Mouse (Mus musculus): Measurements from ENCODE around the gene Epha8. TPM values are rescaled to one million over a fixed set of nuclear protein-coding genes. Genes with fewer than 3 reads are reported as not detected.

Gene Epha8
- polyA plus RNA-seq, 1 experiment from 2014 or later = 0.52 TPM

- peaks cover 10% of the 10 kb centered on the region; the same call in 1 of the 2 replicates for H3K27me3 ChIP-seq (ENCODE audit: control insufficient read depth, insufficient read depth, low read length)
- no peak overlapping the region for H3K4me2 ChIP-seq (replicated peaks; ENCODE audit: low read depth, low read length)
- no peak overlapping the region for H3K27ac ChIP-seq (ENCODE audit: low read length)
- no peak for ATAC-seq (ENCODE audit: insufficient number of reproducible peaks, insufficient read depth, low FRiP score, low read depth)
- no peak overlapping the region for H3K9ac ChIP-seq (replicated peaks; ENCODE audit: low read depth, low read length)
- 17% methylated on average over 15 of the region's 15 CpGs for WGBS
- H3K9me3 ChIP-seq (ENCODE audit: control insufficient read depth, low read depth, low read length) = no peaks in the 10 kb centered on the region
- no peak overlapping the region for H3K4me3 ChIP-seq (ENCODE audit: low read depth, low read length)
- no peaks in the 10 kb centered on the region for H3K36me3 ChIP-seq (ENCODE audit: control insufficient read depth, insufficient read depth, low read length)
- peaks cover 19% of the 10 kb centered on the region for H3K4me1 ChIP-seq (ENCODE audit: control insufficient read depth, insufficient read depth, low read length)
Observed at GRCm38 (mm10) chr4:136964990-136965421, 8.4 kb upstream of the Epha8 start.

GRCm38 (mm10) chr4:136962447-136962846 is 5.8 kb upstream of the Epha8 start:
- H3K9ac ChIP-seq (replicated peaks; ENCODE audit: low read depth, low read length) = no peak overlapping the region
- H3K4me2 ChIP-seq (replicated peaks; ENCODE audit: low read depth, low read length) = no peak overlapping the region
- 64% methylated on average over 4 of the region's 4 CpGs for WGBS
- H3K27me3 ChIP-seq (ENCODE audit: control insufficient read depth, insufficient read depth, low read length) = peaks cover 15% of the 10 kb centered on the region
- no peak for ATAC-seq (ENCODE audit: insufficient number of reproducible peaks, insufficient read depth, low FRiP score, low read depth)
- no peaks in the 10 kb centered on the region for H3K36me3 ChIP-seq (ENCODE audit: control insufficient read depth, insufficient read depth, low read length)
- no peak overlapping the region for H3K27ac ChIP-seq (ENCODE audit: low read length)
- H3K4me1 ChIP-seq (ENCODE audit: control insufficient read depth, insufficient read depth, low read length) = peaks cover 19% of the 10 kb centered on the region
- no peak overlapping the region for H3K4me3 ChIP-seq (ENCODE audit: low read depth, low read length)
- H3K9me3 ChIP-seq (ENCODE audit: control insufficient read depth, low read depth, low read length) = no peaks in the 10 kb centered on the region

GRCm38 (mm10) chr4:136961642-136962285 is 5.1 kb upstream of the Epha8 start:
- no peaks in the 10 kb centered on the region for H3K36me3 ChIP-seq (ENCODE audit: control insufficient read depth, insufficient read depth, low read length)
- no peak overlapping the region for H3K4me2 ChIP-seq (replicated peaks; ENCODE audit: low read depth, low read length)
- peaks cover 19% of the 10 kb centered on the region for H3K4me1 ChIP-seq (ENCODE audit: control insufficient read depth, insufficient read depth, low read length)
- no peak overlapping the region for H3K9ac ChIP-seq (replicated peaks; ENCODE audit: low read depth, low read length)
- no peaks in the 10 kb centered on the region for H3K9me3 ChIP-seq (ENCODE audit: control insufficient read depth, low read depth, low read length)
- H3K4me3 ChIP-seq (ENCODE audit: low read depth, low read length) = no peak overlapping the region
- 19% methylated on average over 4 of the region's 4 CpGs for WGBS
- H3K27ac ChIP-seq (ENCODE audit: low read length) = no peak overlapping the region
- no peak for ATAC-seq (ENCODE audit: insufficient number of reproducible peaks, insufficient read depth, low FRiP score, low read depth)
- H3K27me3 ChIP-seq (ENCODE audit: control insufficient read depth, insufficient read depth, low read length) = peaks cover 18% of the 10 kb centered on the region

- Histone ChIP-seq H3K27ac (ENCODE audit: low read length) (no peak overlapping the region), H3K9me3 (ENCODE audit: control insufficient read depth, low read depth, low read length) (no peaks in the 10 kb centered on the region), H3K4me2 (replicated peaks; ENCODE audit: low read depth, low read length) (0 out of 2 replicates have a peak overlapping the region, but pooled peaks have one; percentile 7), H3K4me1 (ENCODE audit: control insufficient read depth, insufficient read depth, low read length) (peaks cover 15% of the 10 kb centered on the region), H3K4me3 (ENCODE audit: low read depth, low read length) (no peak overlapping the region), H3K27me3 (ENCODE audit: control insufficient read depth, insufficient read depth, low read length) (peaks cover 29% of the 10 kb centered on the region), H3K36me3 (ENCODE audit: control insufficient read depth, insufficient read depth, low read length) (no peaks in the 10 kb centered on the region), H3K9ac (replicated peaks; ENCODE audit: low read depth, low read length) (no peak overlapping the region)
- ATAC-seq (ENCODE audit: insufficient number of reproducible peaks, insufficient read depth, low FRiP score, low read depth) = no peak
- 19% methylated on average over 9 of the region's 9 CpGs for WGBS
Observed at GRCm38 (mm10) chr4:136960581-136960980, 4.0 kb upstream of the Epha8 start.

DNA sequence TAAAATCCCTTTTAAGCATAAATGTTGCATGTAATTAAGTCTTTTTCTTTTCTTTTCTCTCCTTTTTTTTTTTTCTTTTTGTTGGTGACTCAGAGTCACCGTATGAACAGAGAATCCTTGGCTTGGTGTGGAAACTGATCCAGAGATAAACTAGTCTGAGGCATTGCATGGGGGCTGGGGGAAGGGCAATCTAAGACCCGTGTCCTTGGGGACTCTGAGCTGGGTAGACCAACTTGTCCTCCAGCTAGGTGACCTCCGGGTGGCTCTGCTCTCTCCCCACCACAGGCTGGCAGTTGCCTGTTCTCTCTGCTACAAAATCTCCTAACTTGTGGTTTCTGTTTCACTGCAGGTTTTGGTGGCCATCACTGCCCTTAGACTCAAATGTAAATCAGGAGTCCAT is 3.5 kb upstream of the Epha8 start:
- ATAC-seq (ENCODE audit: insufficient number of reproducible peaks, insufficient read depth, low FRiP score, low read depth) = no peak
- no peaks in the 10 kb centered on the region for H3K36me3 ChIP-seq (ENCODE audit: control insufficient read depth, insufficient read depth, low read length)
- no peaks in the 10 kb centered on the region for H3K9me3 ChIP-seq (ENCODE audit: control insufficient read depth, low read depth, low read length)
- H3K9ac ChIP-seq (replicated peaks; ENCODE audit: low read depth, low read length) = no peak overlapping the region
- peaks cover 13% of the 10 kb centered on the region for H3K4me1 ChIP-seq (ENCODE audit: control insufficient read depth, insufficient read depth, low read length)
- no peak overlapping the region for H3K27ac ChIP-seq (ENCODE audit: low read length)
- WGBS = 29% methylated on average over 3 of the region's 3 CpGs
- no peak overlapping the region for H3K4me3 ChIP-seq (ENCODE audit: low read depth, low read length)
- H3K27me3 ChIP-seq (ENCODE audit: control insufficient read depth, insufficient read depth, low read length) = peaks cover 32% of the 10 kb centered on the region
- no peak overlapping the region for H3K4me2 ChIP-seq (replicated peaks; ENCODE audit: low read depth, low read length)

DNA sequence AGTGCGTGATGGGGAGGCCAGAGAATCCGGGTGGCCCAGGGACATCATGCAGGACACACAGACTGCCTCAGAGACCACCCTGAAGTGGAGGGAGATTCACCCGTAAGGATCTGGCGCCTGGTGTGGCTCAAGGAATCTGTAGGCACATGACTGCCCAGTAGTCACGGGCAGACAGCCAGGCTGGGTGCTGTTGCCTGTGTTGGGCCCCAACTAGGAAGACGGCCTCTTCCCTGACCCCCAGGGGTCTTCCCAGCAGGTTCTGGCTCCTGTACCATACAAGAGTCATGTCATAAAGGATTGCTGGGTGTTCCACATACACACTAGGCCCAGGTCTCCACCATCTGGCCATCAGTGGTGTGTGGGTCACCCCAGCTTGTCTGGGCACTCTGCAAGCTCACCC is 2.1 kb downstream of the Epha8 start:
- no peaks in the 10 kb centered on the region for H3K4me1 ChIP-seq (ENCODE audit: control insufficient read depth, insufficient read depth, low read length)
- 63% methylated on average over 6 of the region's 6 CpGs for WGBS
- H3K4me2 ChIP-seq (replicated peaks; ENCODE audit: low read depth, low read length) = no peak overlapping the region
- peaks cover 33% of the 10 kb centered on the region for H3K27me3 ChIP-seq (ENCODE audit: control insufficient read depth, insufficient read depth, low read length)
- H3K4me3 ChIP-seq (ENCODE audit: low read depth, low read length) = no peak overlapping the region
- H3K36me3 ChIP-seq (ENCODE audit: control insufficient read depth, insufficient read depth, low read length) = no peaks in the 10 kb centered on the region
- ATAC-seq (ENCODE audit: insufficient number of reproducible peaks, insufficient read depth, low FRiP score, low read depth) = no peak
- H3K9ac ChIP-seq (replicated peaks; ENCODE audit: low read depth, low read length) = no peak overlapping the region
- H3K27ac ChIP-seq (ENCODE audit: low read length) = no peak overlapping the region
- no peaks in the 10 kb centered on the region for H3K9me3 ChIP-seq (ENCODE audit: control insufficient read depth, low read depth, low read length)

DNA sequence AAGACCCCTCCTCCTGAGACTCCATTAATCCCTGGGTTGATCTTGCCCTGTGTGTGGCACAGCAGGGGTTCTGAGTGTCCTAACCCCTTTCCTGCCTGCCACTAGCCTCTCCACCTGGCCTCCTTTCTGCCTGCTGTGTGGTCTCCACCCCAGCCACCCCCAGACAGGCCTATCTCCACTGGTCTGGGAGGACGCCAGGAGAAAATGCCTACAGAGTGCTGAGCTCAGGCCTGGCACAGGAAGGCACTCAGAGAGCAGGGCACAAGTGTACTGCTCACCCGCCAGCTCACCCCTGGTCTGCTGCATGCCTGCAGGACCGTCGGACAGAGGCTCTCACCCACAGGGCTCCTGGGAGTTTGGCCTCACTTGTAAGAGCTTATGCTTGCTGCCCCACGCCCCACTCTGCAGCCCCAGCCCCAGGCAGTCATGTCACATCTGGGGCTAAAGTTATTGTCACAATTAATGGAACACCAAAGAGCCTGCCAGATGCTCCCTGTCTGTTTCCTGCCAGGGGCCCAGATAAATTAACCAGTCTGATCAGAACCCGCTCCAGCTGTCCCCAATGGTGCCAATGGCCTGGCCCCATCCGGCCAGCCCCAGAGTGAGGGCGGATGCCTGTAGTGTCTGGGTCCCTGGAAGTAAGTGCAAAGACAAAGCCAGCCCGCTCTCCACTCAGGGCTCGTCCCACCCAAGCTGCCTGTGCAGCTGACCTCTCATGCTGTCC is 7.2 kb downstream of the Epha8 start:
- H3K27me3 ChIP-seq (ENCODE audit: control insufficient read depth, insufficient read depth, low read length) = no peaks in the 10 kb centered on the region
- 47% methylated on average over 10 of the region's 10 CpGs for WGBS
- ATAC-seq (ENCODE audit: insufficient number of reproducible peaks, insufficient read depth, low FRiP score, low read depth) = no peak

GRCm38 (mm10) chr4:136945397-136945796 is 11.2 kb downstream of the Epha8 start:
- Histone ChIP-seq H3K9ac (replicated peaks; ENCODE audit: low read depth, low read length) (no peak overlapping the region), H3K36me3 (ENCODE audit: control insufficient read depth, insufficient read depth, low read length) (no peaks in the 10 kb centered on the region), H3K4me2 (replicated peaks; ENCODE audit: low read depth, low read length) (no peak overlapping the region), H3K27me3 (ENCODE audit: control insufficient read depth, insufficient read depth, low read length) (no peaks in the 10 kb centered on the region), H3K4me1 (ENCODE audit: control insufficient read depth, insufficient read depth, low read length) (no peaks in the 10 kb centered on the region), H3K4me3 (ENCODE audit: low read depth, low read length) (no peak overlapping the region), H3K27ac (ENCODE audit: low read length) (no peak overlapping the region), H3K9me3 (ENCODE audit: control insufficient read depth, low read depth, low read length) (no peaks in the 10 kb centered on the region)
- no peak for ATAC-seq (ENCODE audit: insufficient number of reproducible peaks, insufficient read depth, low FRiP score, low read depth)
- 67% methylated on average over 17 of the region's 17 CpGs for WGBS

More for the DNA sequence above, 7.2 kb downstream of the Epha8 start:
- Histone ChIP-seq H3K36me3 (ENCODE audit: control insufficient read depth, insufficient read depth, low read length) (no peaks in the 10 kb centered on the region), H3K4me3 (ENCODE audit: low read depth, low read length) (no peak overlapping the region), H3K27ac (ENCODE audit: low read length) (no peak overlapping the region), H3K4me2 (replicated peaks; ENCODE audit: low read depth, low read length) (no peak overlapping the region), H3K4me1 (ENCODE audit: control insufficient read depth, insufficient read depth, low read length) (no peaks in the 10 kb centered on the region), H3K9me3 (ENCODE audit: control insufficient read depth, low read depth, low read length) (no peaks in the 10 kb centered on the region), H3K9ac (replicated peaks; ENCODE audit: low read depth, low read length) (no peak overlapping the region)

All from stomach, embryonic 14.5 days (tissue).